Mouse (Mus musculus) lung, postnatal 4 days (tissue): Measurements from ENCODE around the gene Neu2.
A peak's percentile ranks its signal among the peaks of the same experiment; 100 is the strongest.

ENCODE experiments used
- DNase-seq, 2 experiments: peaks; one replicate each; pipeline ENCODE4 v3.0.0; 2021

Neu2 gene

GRCm38 (mm10) chr1:87620693-87621092, 111.0 kb downstream of the Neu2 start:
- no peak for DNase-seq

- DNase-seq = no peak
Observed at GRCm38 (mm10) chr1:87621146-87621857, 111.6 kb downstream of the Neu2 start.

DNA sequence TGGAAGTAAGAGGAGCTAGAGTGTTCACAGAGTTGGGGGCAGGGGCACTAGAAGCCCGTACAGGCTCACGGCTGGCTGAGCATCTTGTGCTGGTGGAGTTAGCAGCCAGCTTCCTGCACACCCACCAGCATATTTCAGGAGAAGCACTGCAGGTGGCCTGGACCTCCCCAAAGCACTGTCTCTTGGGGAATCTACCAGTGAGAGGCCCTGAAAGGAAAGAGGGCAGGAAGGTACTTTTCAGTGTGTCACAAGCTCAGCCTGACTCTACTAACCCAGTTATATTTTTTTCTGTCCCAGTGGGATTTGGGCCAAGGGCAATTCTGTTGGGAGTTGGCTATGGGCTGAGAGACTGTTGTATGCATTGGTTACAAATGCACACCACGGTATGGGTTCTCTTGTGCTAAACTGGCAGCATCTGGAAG, 112.2 kb downstream of the Neu2 start:
- no peak for DNase-seq

- DNase-seq = no peak
Observed at GRCm38 (mm10) chr1:87623977-87624666, 114.4 kb downstream of the Neu2 start.

- no peak for DNase-seq
Observed at GRCm38 (mm10) chr1:87624826-87625225, 115.1 kb downstream of the Neu2 start.

- DNase-seq = no peak
Observed at GRCm38 (mm10) chr1:87625254-87626025, 115.8 kb downstream of the Neu2 start.

DNA sequence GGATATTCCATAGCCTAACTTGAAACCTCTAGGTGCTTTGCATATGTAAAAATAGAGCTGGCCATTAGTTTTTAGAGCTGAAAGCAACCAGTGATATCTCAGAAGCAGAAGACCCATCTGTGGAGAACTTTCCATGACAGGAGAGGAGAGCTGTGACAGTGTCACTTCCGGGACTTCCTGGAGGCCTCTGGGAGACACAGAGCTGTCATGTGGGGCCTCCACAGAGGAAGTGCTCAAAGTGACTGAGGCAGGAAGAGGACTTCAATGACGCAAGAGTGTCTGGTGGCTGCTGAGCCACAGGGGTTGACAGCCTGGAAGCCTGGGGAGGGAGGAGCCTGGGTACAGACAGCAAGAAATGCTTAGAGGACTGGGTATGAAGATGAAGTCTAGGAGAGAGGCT, 116.7 kb downstream of the Neu2 start:
- DNase-seq = peak; percentile 77 to 83

- no peak for DNase-seq
Observed at GRCm38 (mm10) chr1:87628085-87628484, 118.4 kb downstream of the Neu2 start.

GRCm38 (mm10) chr1:87631584-87631983, 121.9 kb downstream of the Neu2 start:
- DNase-seq = no peak

- DNase-seq = no peak
Observed at GRCm38 (mm10) chr1:87632163-87632562, 122.5 kb downstream of the Neu2 start.

GRCm38 (mm10) chr1:87636716-87637117, 127.0 kb downstream of the Neu2 start:
- no peak for DNase-seq

DNA sequence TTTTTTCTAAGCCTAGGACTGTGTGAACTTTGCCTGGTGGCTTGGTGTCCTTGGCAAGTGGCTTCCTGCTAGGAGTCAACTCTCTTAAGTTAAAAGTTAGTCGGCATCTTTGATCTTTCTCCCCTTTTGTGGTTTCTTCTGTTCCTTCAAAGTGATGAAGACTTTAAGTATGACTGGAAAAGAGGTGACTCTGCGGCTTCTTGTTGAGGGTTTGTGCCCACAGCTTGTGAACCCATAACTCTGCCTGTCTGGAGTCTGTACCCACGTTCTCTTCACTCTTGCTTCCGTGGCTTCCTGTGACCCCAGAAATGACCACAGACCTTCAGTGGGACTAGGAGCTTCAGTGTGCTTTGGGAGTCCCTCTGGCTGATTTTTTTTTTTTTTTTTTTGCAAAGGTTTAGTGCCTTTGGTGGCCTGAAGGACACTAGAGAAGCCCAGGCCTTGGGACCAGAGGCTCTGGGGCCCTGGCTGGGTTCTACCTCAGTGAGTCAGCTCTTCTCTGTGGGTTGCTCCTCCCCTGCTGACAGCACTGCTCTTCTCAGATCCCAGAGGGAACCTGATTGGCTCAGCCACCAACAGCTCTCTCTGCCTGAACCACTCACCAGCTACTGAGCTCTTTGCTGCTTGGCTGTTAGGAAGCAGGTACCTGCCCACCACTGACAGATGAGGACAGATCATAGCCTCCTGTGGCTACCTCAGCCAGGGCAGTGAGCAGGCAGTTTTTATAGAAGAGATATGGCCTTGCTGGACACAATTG, 127.6 kb downstream of the Neu2 start:
- DNase-seq = peak; percentile 47 to 56

GRCm38 (mm10) chr1:87637878-87638600, 128.3 kb downstream of the Neu2 start:
- no peak for DNase-seq

DNA sequence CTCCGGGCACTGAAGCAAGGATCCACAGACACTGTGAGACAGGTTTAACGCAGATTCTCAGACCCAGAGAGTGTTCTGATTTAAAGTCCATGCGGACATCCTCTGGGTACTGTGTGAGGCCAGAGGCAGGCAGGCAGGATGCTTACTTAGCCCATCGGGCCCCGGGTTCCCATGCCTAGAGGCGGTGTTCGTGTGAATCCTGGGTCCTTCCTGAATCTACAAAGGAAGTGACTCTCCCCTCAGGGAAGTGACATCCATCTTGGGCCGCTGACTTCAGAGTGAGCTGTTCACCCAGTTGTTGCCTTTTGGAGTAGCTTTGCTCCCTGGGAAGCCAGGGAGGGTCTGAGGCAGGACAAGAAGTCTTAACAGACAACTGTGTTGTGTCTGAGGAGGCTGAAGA, 130.0 kb downstream of the Neu2 start:
- DNase-seq = peak; percentile 44 to 61

GRCm38 (mm10) chr1:87640165-87640661, 130.5 kb downstream of the Neu2 start:
- DNase-seq = peak; percentile 71 to 82

DNA sequence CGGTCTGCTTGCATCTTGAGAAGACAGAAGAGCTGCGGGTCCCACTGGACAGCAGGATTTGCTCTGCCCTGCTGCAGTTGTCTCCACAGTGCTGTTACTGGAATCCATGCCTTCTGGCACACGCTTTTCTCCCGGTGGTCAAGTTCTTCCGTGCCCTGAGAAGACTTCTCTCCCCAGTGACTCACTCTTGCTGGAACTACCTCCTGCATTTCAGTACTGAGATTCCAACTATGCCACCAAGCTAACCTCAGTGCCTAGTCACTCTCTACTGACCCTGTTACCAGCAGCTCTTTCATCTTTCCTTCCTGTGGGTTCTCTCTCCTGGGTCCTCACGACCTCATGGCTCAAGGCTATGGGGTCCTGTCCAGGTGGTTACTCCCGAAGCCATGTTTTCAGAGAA, 133.3 kb downstream of the Neu2 start:
- DNase-seq = no peak

GRCm38 (mm10) chr1:87645041-87645440, 135.4 kb downstream of the Neu2 start:
- no peak for DNase-seq

DNA sequence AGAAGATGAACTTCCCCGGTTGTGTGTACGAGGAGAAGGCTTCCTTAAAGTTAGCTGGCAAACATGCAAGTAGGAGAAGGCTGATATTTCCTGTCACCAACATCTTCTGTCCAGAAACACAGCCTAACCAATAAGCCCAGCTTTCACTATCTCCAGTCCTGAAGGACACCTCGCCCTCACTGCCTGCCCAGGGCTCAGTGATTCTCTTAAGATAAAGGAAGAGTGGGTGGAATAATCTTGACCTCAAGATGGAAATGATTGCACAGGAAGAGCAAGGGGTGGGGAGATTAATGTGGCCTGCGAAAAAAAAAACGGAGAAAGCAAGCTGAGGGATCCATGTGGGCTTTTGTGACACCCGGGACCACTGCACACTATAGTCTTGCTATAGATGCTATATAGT, 136.1 kb downstream of the Neu2 start:
- no peak for DNase-seq
